Mouse (Mus musculus) forebrain, embryonic 11.5 days (tissue): ENCODE data around the gene Grm8. TPM values are rescaled to one million over a fixed set of nuclear protein-coding genes. Genes with fewer than 3 reads are reported as not detected.

ENCODE experiments used
- ATAC-seq: fragments of 200-750 bp; cut with Nextera tagmentation; replicated peaks from 2 replicates; pipeline ENCODE4 v1.8.0; 2017; ENCODE audit warnings: moderate TSS enrichment; ENCODE audit not compliant: low FRiP score
- DNase-seq: peaks from one replicate; pipeline ENCODE4 v3.0.0-alpha.2; 2017; ENCODE audit warnings: low spot score
- H3K27ac ChIP-seq: fragments of 300-500 bp; sonication (generic); 2 replicates; pipeline ENCODE4 v1.5.1; 2014; ENCODE audit warnings: low read depth, low read length
- H3K27me3 ChIP-seq: fragments of 300-500 bp; sonication (generic); 2 replicates; pipeline ENCODE4 v1.6.1; 2014; ENCODE audit warnings: mild to moderate bottlenecking, low read length, mixed read lengths; ENCODE audit not compliant: control insufficient read depth, insufficient read depth
- H3K36me3 ChIP-seq: fragments of 300-500 bp; sonication (generic); 2 replicates; pipeline ENCODE4 v1.6.1; 2014; ENCODE audit warnings: mild to moderate bottlenecking, low read length, moderate library complexity, mixed read lengths; ENCODE audit not compliant: control insufficient read depth, insufficient read depth
- H3K4me1 ChIP-seq: fragments of 300-500 bp; sonication (generic); replicated peaks from 2 replicates; pipeline ENCODE4 v1.6.1; 2014; ENCODE audit warnings: low read length, mixed read lengths; ENCODE audit not compliant: control insufficient read depth, insufficient read depth
- H3K4me2 ChIP-seq: fragments of 300-500 bp; sonication (generic); 2 replicates; pipeline ENCODE4 v1.6.1; 2014; ENCODE audit warnings: low read depth, mild to moderate bottlenecking, low read length, moderate library complexity, mixed read lengths; ENCODE audit not compliant: severe bottlenecking
- H3K4me3 ChIP-seq: fragments of 300-500 bp; sonication (generic); 2 replicates; pipeline ENCODE4 v1.5.1; 2014; ENCODE audit warnings: low read depth, low read length
- H3K9ac ChIP-seq: fragments of 300-500 bp; sonication (generic); 2 replicates; pipeline ENCODE4 v1.6.1; 2014; ENCODE audit warnings: low read length
- H3K9me3 ChIP-seq: fragments of 300-500 bp; sonication (generic); 2 replicates; pipeline ENCODE4 v1.6.1; 2016; ENCODE audit warnings: low read length, mixed read lengths; ENCODE audit not compliant: control insufficient read depth
- WGBS: fragments of 180-500 bp; shearing (Covaris S2); extraction: QIAGEN DNeasy Blood & Tissue Kit; methylation state at CpG from one replicate; pipeline ENCODE4 v1.1.7; 2014; 5-methylcytosine and 5-hydroxymethylcytosine counted together
- polyA plus RNA-seq: library from polyadenylated mRNA; unstranded; fragments of >200 nt; fragmentation: Nextera tagmentation; extraction: Ambion mirVana; gene quantifications from 2 replicates; pipeline ENCODE4 v1.2.1, GENCODE M21; 2014

Gene Grm8
- polyA plus RNA-seq, 1 experiment from 2014 or later: 1.4 TPM

GRCm38 (mm10) chr6:27956278-27956857 lies 178.6 kb downstream of the Grm8 start:
- 77% methylated on average over 6 of the region's 6 CpGs for WGBS
- Histone ChIP-seq H3K36me3 (no peaks in the 10 kb centered on the region), H3K4me3 (no peak overlapping the region), H3K4me2 (no peak overlapping the region), H3K4me1 (no peaks in the 10 kb centered on the region), H3K27ac (no peak overlapping the region), H3K9ac (no peak overlapping the region), H3K9me3 (no peaks in the 10 kb centered on the region), H3K27me3 (no peaks in the 10 kb centered on the region)
- no peak for DNase-seq
- no peak for ATAC-seq

GRCm38 (mm10) chr6:27951433-27951832 lies 183.5 kb downstream of the Grm8 start:
- Histone ChIP-seq H3K4me1 (no peaks in the 10 kb centered on the region), H3K4me3 (no peak overlapping the region), H3K9ac (no peak overlapping the region), H3K27me3 (no peaks in the 10 kb centered on the region), H3K9me3 (no peaks in the 10 kb centered on the region), H3K36me3 (no peaks in the 10 kb centered on the region), H3K27ac (no peak overlapping the region), H3K4me2 (no peak overlapping the region)
- DNase-seq: no peak
- WGBS: 82% methylated on average over 5 of the region's 5 CpGs
- no peak for ATAC-seq

- no peak for ATAC-seq
- Histone ChIP-seq H3K27ac (no peak overlapping the region), H3K4me3 (no peak overlapping the region), H3K36me3 (no peaks in the 10 kb centered on the region), H3K4me1 (no peaks in the 10 kb centered on the region), H3K27me3 (no peaks in the 10 kb centered on the region), H3K4me2 (no peak overlapping the region), H3K9me3 (no peaks in the 10 kb centered on the region), H3K9ac (no peak overlapping the region)
- whole genome bisulfite sequencing: 83% methylated on average over 3 of the region's 3 CpGs
- DNase-seq: no peak
Observed at GRCm38 (mm10) chr6:27928058-27928457, 206.9 kb downstream of the Grm8 start.

DNA sequence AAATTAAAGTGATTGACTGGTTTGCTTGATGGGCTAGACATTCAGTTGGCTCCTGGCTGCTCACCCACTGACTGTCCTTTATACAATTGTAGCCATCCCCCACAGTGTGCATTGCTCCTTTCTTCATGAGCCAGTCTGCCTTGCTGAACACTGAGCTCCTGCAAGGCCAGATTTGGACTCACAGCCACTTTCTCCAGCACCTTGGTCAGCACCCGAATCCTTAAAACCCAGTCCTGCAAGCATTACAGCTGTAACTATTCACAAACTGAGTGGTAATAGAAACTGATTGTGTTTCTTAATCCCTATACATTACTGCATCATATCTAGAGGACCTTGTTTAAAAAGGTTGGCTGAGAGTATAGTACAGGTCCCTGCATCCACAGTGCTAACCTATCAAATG lies 221.7 kb downstream of the Grm8 start:
- H3K27me3 ChIP-seq: no peaks in the 10 kb centered on the region
- no peak overlapping the region for H3K27ac ChIP-seq
- DNase-seq (no peak), ATAC-seq (no peak)
- H3K4me1 ChIP-seq: no peaks in the 10 kb centered on the region
- H3K9me3 ChIP-seq: peaks cover 5% of the 10 kb centered on the region
- H3K36me3 ChIP-seq: no peaks in the 10 kb centered on the region
- H3K4me3 ChIP-seq: no peak overlapping the region
- 68% methylated on average over 1 of the region's 1 CpGs for WGBS
- no peak overlapping the region for H3K4me2 ChIP-seq
- no peak overlapping the region for H3K9ac ChIP-seq

- Histone ChIP-seq H3K27ac (no peak overlapping the region), H3K27me3 (no peaks in the 10 kb centered on the region), H3K4me2 (no peak overlapping the region), H3K4me3 (no peak overlapping the region), H3K36me3 (no peaks in the 10 kb centered on the region), H3K9ac (no peak overlapping the region), H3K9me3 (no peaks in the 10 kb centered on the region), H3K4me1 (no peaks in the 10 kb centered on the region)
- ATAC-seq (no peak), DNase-seq (no peak)
Observed at GRCm38 (mm10) chr6:27904358-27904757, 230.6 kb downstream of the Grm8 start.

DNA sequence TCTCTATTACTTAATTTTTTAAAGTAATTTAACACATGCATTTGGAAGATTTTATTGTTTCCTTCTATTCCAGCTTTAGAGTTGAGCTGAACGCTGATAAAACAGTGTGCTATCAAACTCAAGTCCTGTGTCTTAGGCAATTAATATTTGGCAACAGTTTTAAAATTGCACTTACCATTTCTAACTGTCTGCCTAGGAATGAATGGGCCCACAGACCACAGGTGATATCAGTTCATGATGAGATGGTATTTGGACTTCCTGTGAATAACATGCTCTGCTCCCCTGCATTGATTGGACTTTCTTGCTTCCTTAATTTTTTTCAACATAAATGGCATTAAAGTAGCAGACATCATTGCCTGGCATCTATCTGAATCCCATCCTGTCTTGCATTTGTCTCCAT lies 232.8 kb downstream of the Grm8 start:
- H3K27me3 ChIP-seq: no peaks in the 10 kb centered on the region

DNA sequence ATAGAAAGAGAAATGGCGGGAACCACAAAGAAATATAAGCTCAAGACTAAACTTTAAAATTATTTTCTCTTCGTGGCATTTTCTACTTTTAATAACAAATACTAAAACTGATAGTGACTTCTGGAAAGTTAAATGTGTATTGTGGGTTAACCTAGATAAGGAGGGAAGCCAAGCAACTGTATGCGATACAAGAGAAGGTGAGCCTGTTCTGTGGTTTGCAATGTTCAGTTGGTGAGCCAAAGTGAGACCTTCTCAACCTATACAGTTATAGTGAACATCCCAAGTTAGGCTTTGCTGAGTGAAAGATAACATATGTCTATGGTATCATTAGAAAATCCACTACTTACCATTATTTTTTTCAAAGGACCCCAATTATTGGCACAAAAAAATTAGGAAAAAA lies 233.6 kb downstream of the Grm8 start:
- no peak for DNase-seq
- H3K4me2 ChIP-seq: no peak overlapping the region
- no peak overlapping the region for H3K9ac ChIP-seq
- no peak for ATAC-seq
- WGBS: 91% methylated on average over 3 of the region's 3 CpGs
- H3K9me3 ChIP-seq: no peaks in the 10 kb centered on the region
- H3K27ac ChIP-seq: no peak overlapping the region
- H3K27me3 ChIP-seq: no peaks in the 10 kb centered on the region
- H3K4me3 ChIP-seq: no peak overlapping the region
- no peaks in the 10 kb centered on the region for H3K36me3 ChIP-seq
- no peaks in the 10 kb centered on the region for H3K4me1 ChIP-seq

More for the DNA sequence above, 232.8 kb downstream of the Grm8 start:
- Histone ChIP-seq H3K9ac (no peak overlapping the region), H3K4me3 (no peak overlapping the region), H3K36me3 (no peaks in the 10 kb centered on the region), H3K27ac (no peak overlapping the region), H3K9me3 (no peaks in the 10 kb centered on the region), H3K4me1 (no peaks in the 10 kb centered on the region), H3K4me2 (no peak overlapping the region)
- ATAC-seq (no peak), DNase-seq (no peak)
- 91% methylated on average over 1 of the region's 1 CpGs for WGBS

DNA sequence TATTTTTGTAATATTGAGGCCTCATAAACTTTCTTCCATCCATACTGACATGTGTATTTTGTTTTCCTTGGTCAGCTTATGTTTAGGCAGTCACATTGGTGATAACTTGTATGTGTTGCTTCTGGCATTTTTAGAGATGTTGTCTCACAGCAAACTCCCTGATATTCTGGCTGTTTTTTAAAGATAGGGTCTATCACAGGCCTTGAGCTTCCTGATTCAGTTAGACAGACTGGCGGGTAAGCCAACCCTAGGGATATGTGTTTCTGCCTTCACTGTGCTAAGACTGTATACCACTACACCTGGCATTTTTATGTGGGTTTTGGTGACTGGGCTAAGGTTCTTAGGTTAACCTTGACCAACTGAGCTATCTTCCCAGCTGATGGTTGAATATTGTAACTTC lies 239.8 kb downstream of the Grm8 start:
- H3K27me3 ChIP-seq: no peaks in the 10 kb centered on the region
- 80% methylated on average over 1 of the region's 1 CpGs for WGBS
- H3K4me2 ChIP-seq: no peak overlapping the region
- no peaks in the 10 kb centered on the region for H3K36me3 ChIP-seq
- ATAC-seq (no peak), DNase-seq (no peak)
- no peaks in the 10 kb centered on the region for H3K9me3 ChIP-seq
- H3K9ac ChIP-seq: no peak overlapping the region
- H3K4me3 ChIP-seq: no peak overlapping the region
- no peak overlapping the region for H3K27ac ChIP-seq
- H3K4me1 ChIP-seq: no peaks in the 10 kb centered on the region

GRCm38 (mm10) chr6:27892886-27893285 lies 242.1 kb downstream of the Grm8 start:
- WGBS: 88% methylated on average over 1 of the region's 1 CpGs
- Histone ChIP-seq H3K9ac (no peak overlapping the region), H3K27ac (no peak overlapping the region), H3K4me3 (no peak overlapping the region), H3K4me1 (no peaks in the 10 kb centered on the region), H3K27me3 (no peaks in the 10 kb centered on the region), H3K36me3 (no peaks in the 10 kb centered on the region), H3K9me3 (no peaks in the 10 kb centered on the region), H3K4me2 (no peak overlapping the region)
- DNase-seq (no peak), ATAC-seq (no peak)
